Mouse (Mus musculus) heart, embryonic 14.5 days (tissue): Measurements from ENCODE around the gene Cks1brt. TPM values are rescaled to one million over a fixed set of nuclear protein-coding genes. Genes with fewer than 3 reads are reported as not detected.
A peak's percentile ranks its signal among the peaks of the same experiment; 100 is the strongest.

Experiments used
- ATAC-seq: fragments of 200-750 bp; cut with Nextera tagmentation; 2 replicates; pipeline ENCODE4 v1.8.0; 2017; ENCODE audit warnings: low read depth, moderate TSS enrichment; ENCODE audit not compliant: insufficient number of reproducible peaks, insufficient read depth, low FRiP score
- H3K27ac ChIP-seq, 2 experiments: fragments of 200-500 bp in 1 of 2; fragments of 300-500 bp in 1 of 2; sonication (generic) in 1 of 2; replicated peaks in 1 of 2; 2 replicates each; pipeline ENCODE4 v1.5.1; 2012 to 2014; ENCODE audit warnings: low read depth in 2 of 2, low read length in 2 of 2, control low read depth in 1 of 2, mild to moderate bottlenecking in 1 of 2, mixed read lengths in 1 of 2; ENCODE audit not compliant: control insufficient read depth in 1 of 2, insufficient read depth in 1 of 2
- H3K27me3 ChIP-seq: fragments of 300-500 bp; sonication (generic); 2 replicates; pipeline ENCODE4 v1.6.1; 2014; ENCODE audit warnings: mild to moderate bottlenecking, low read length, control low read depth; ENCODE audit not compliant: control insufficient read depth, insufficient read depth
- H3K36me3 ChIP-seq: fragments of 300-500 bp; sonication (generic); 2 replicates; pipeline ENCODE4 v1.6.1; 2014; ENCODE audit warnings: mild to moderate bottlenecking, control low read depth, low read length, mixed read lengths; ENCODE audit not compliant: control insufficient read depth, insufficient read depth
- H3K4me1 ChIP-seq, 2 experiments: fragments of 200-500 bp in 1 of 2; fragments of 300-500 bp in 1 of 2; sonication (generic) in 1 of 2; 2 replicates each; pipeline ENCODE4 v1.6.1; 2012 to 2014; ENCODE audit warnings: low read length in 2 of 2, control low read depth in 1 of 2, mixed read lengths in 1 of 2; ENCODE audit not compliant: control insufficient read depth in 2 of 2, insufficient read depth in 2 of 2
- H3K4me2 ChIP-seq: fragments of 300-500 bp; sonication (generic); 2 replicates; pipeline ENCODE4 v1.6.1; 2014; ENCODE audit warnings: mild to moderate bottlenecking, low read length
- H3K4me3 ChIP-seq, 2 experiments: fragments of 200-500 bp in 1 of 2; fragments of 300-500 bp in 1 of 2; sonication (generic) in 1 of 2; 2 replicates each; pipeline ENCODE4 v1.5.1; 2012 to 2014; ENCODE audit warnings: low read length in 2 of 2, mild to moderate bottlenecking in 2 of 2, control low read depth in 1 of 2, low read depth in 1 of 2, moderate library complexity in 1 of 2; ENCODE audit not compliant: control insufficient read depth in 1 of 2, insufficient read depth in 1 of 2
- H3K9ac ChIP-seq: fragments of 300-500 bp; sonication (generic); 2 replicates; pipeline ENCODE4 v1.6.1; 2014; ENCODE audit warnings: mild to moderate bottlenecking, low read length
- H3K9me3 ChIP-seq: fragments of 300-500 bp; sonication (generic); 2 replicates; pipeline ENCODE4 v1.6.1; 2016; ENCODE audit warnings: low read length, control low read depth; ENCODE audit not compliant: control insufficient read depth
- WGBS: fragments of 180-500 bp; shearing (Covaris S2); extraction: QIAGEN DNeasy Blood & Tissue Kit; methylation state at CpG from one replicate; pipeline ENCODE4 v1.1.7; 2014; 5-methylcytosine and 5-hydroxymethylcytosine counted together
- microRNA-seq: library from miRNA; unstranded; fragments of <30 nt; microRNA quantifications from one replicate; pipeline ENCODE4, GENCODE M21; 2016
- polyA plus RNA-seq: library from polyadenylated mRNA; unstranded; fragments of >200 nt; fragmentation: Nextera tagmentation; extraction: Ambion mirVana; gene quantifications from 2 replicates; pipeline ENCODE4 v1.2.1, GENCODE M21; 2014

Gene Cks1brt
- polyA plus RNA-seq, 1 experiment from 2014 or later = not detected

GRCm38 (mm10) chr8:85220992-85221391, 69.3 kb downstream of the Cks1brt start:
- Histone ChIP-seq H3K9ac (no peak overlapping the region), H3K4me2 (no peak overlapping the region), H3K36me3 (no peaks in the 10 kb centered on the region), H3K27ac (peak overlapping the region; percentile 71 to 82), H3K4me1 (peaks cover 0 to 4% of the 10 kb centered on the region in 2 experiments; a peak in 1 of 4 replicates), H3K9me3 (no peaks in the 10 kb centered on the region), H3K27me3 (no peaks in the 10 kb centered on the region), H3K4me3 (no peak overlapping the region)
- 31% methylated on average over 6 of the region's 6 CpGs for WGBS
- ATAC-seq = peak; percentile 89

Small RNAs within 50 kb of the gene (microRNA-seq; reads per million reads assigned to microRNA genes)
- gene Gm23388 = not detected

Other genes starting within 250 kb of the Cks1brt start
- gene Klf1, start 250.0 kb upstream of the Cks1brt start, polyA plus RNA-seq = 1.8 and 2.5 TPM in 2 replicates
- gene Dnase2a, start 243.4 kb upstream of the Cks1brt start, polyA plus RNA-seq = 4.5 and 5.5 TPM in 2 replicates
- 0.08 and 0.23 TPM in 2 replicates for gene Mast1, start 214.6 kb upstream of the Cks1brt start, polyA plus RNA-seq
- gene Rtbdn, start 204.9 kb upstream of the Cks1brt start, polyA plus RNA-seq = 0.12 TPM in 1 of 2 replicates, not detected in the other
- gene Gm49661, start 182.5 kb upstream of the Cks1brt start, polyA plus RNA-seq = not detected in 2 replicates
- gene Prdx2, start 182.3 kb upstream of the Cks1brt start, polyA plus RNA-seq = 792 and 804 TPM in 2 replicates
- 71.8 and 80.8 TPM in 2 replicates for gene Rnaseh2a, start 182.2 kb upstream of the Cks1brt start, polyA plus RNA-seq
- 10.1 and 10.9 TPM in 2 replicates for gene Junb, start 173.2 kb upstream of the Cks1brt start, polyA plus RNA-seq
- 5.0 and 5.1 TPM in 2 replicates for gene Hook2, start 161.3 kb upstream of the Cks1brt start, polyA plus RNA-seq
- not detected in 2 replicates for gene Best2, start 137.4 kb upstream of the Cks1brt start, polyA plus RNA-seq
- gene Asna1, start 126.6 kb upstream of the Cks1brt start, polyA plus RNA-seq = 91.5 and 109 TPM in 2 replicates
- gene Trir, start 125.1 kb upstream of the Cks1brt start, polyA plus RNA-seq = 92.0 and 95.9 TPM in 2 replicates
- 13.0 and 15.2 TPM in 2 replicates for gene Tnpo2, start 115.0 kb upstream of the Cks1brt start, polyA plus RNA-seq
- gene Fbxw9, start 91.9 kb upstream of the Cks1brt start, polyA plus RNA-seq = 16.6 and 21.6 TPM in 2 replicates
- gene Gm5741, start 83.9 kb upstream of the Cks1brt start, polyA plus RNA-seq = not detected in 2 replicates
- gene Dhps, start 80.2 kb upstream of the Cks1brt start, polyA plus RNA-seq = 50.7 and 55.8 TPM in 2 replicates
- 125 and 136 TPM in 2 replicates for gene Wdr83os, start 71.2 kb upstream of the Cks1brt start, polyA plus RNA-seq
- 35.4 and 43.0 TPM in 2 replicates for gene Wdr83, start 70.6 kb upstream of the Cks1brt start, polyA plus RNA-seq
- gene Man2b1, start 68.7 kb upstream of the Cks1brt start, polyA plus RNA-seq = 32.9 and 35.7 TPM in 2 replicates
- 0.80 and 1.1 TPM in 2 replicates for gene Zfp791, start 28.8 kb upstream of the Cks1brt start, polyA plus RNA-seq
- gene Olfr371, start 74.1 kb downstream of the Cks1brt start, polyA plus RNA-seq = not detected in 2 replicates
- 61.7 and 61.8 TPM in 2 replicates for gene Orc6, start 147.7 kb downstream of the Cks1brt start, polyA plus RNA-seq
- 106 and 110 TPM in 2 replicates for gene Vps35, start 147.9 kb downstream of the Cks1brt start, polyA plus RNA-seq
- 244 and 271 TPM in 2 replicates for gene Mylk3, start 234.4 kb downstream of the Cks1brt start, polyA plus RNA-seq